ENCODE assay signal across 16 mouse cellular contexts in genomic region chr13:55829018-55829655, GRCm38 (mm10). TPM values are rescaled to one million over a fixed set of nuclear protein-coding genes. Genes with fewer than 3 reads are reported as not detected.
DNase-seq lines count a peak whose midpoint lies in the region; ATAC-seq and TF ChIP-seq lines count a peak whose summit lies in the region.
"Had no signal": no experiment of that assay in that cellular context is flagged by ENCODE, and none has a peak within 500 bp of the region (broad histone marks: within the 10 kb centered on the region; RNA-seq: fewer than 3 reads in every experiment).

No protein-coding gene starts in this region.

- H3K9me3 ChIP-seq in heart, embryonic 11.5 days (replicated peaks; ENCODE audit: control insufficient read depth, low read length) = no peaks in the 10 kb centered on the region
- H3K9me3 ChIP-seq in midbrain, embryonic 14.5 days (ENCODE audit: control insufficient read depth, low read length) = no peaks in the 10 kb centered on the region
- H3K9me3 ChIP-seq in midbrain, postnatal 0 days (ENCODE audit: low read length) = no peaks in the 10 kb centered on the region
- H3K9me3 ChIP-seq in intestine, postnatal 0 days (ENCODE audit: control insufficient read depth) = no peaks in the 10 kb centered on the region
- H3K9me3 ChIP-seq: forebrain, embryonic 15.5 days had no signal

- no peak for ATAC-seq in heart, embryonic 11.5 days (replicated peaks; ENCODE audit: insufficient number of reproducible peaks, low FRiP score, low TSS enrichment)
- no peak for ATAC-seq in midbrain, embryonic 14.5 days (ENCODE audit: low FRiP score, low TSS enrichment)
- no peak for ATAC-seq in midbrain, postnatal 0 days (ENCODE audit: low FRiP score)
- no peak for ATAC-seq in intestine, postnatal 0 days
- ATAC-seq: forebrain, embryonic 15.5 days had no signal

- no peak overlapping the region for H3K4me3 ChIP-seq in heart, embryonic 11.5 days (ENCODE audit: low read depth, low read length)
- H3K4me3 ChIP-seq in midbrain, embryonic 14.5 days (replicated peaks; ENCODE audit: low read depth, low read length) = no peak overlapping the region
- no peak overlapping the region for H3K4me3 ChIP-seq in midbrain, postnatal 0 days (ENCODE audit: low read depth, low read length)
- H3K4me3 ChIP-seq in intestine, postnatal 0 days (ENCODE audit: low read depth, low read length) = peak overlapping the region; percentile 59
- H3K4me3 ChIP-seq: forebrain, embryonic 15.5 days had no signal

- no peaks in the 10 kb centered on the region for H3K36me3 ChIP-seq in heart, embryonic 11.5 days (ENCODE audit: control insufficient read depth, insufficient read depth, low read length)
- no peaks in the 10 kb centered on the region for H3K36me3 ChIP-seq in midbrain, embryonic 14.5 days (ENCODE audit: control insufficient read depth, insufficient read depth, low read length)
- no peaks in the 10 kb centered on the region for H3K36me3 ChIP-seq in midbrain, postnatal 0 days (ENCODE audit: insufficient read depth, low read length)
- H3K36me3 ChIP-seq in intestine, postnatal 0 days (ENCODE audit: control insufficient read depth, insufficient read depth) = no peaks in the 10 kb centered on the region
- H3K36me3 ChIP-seq: forebrain, embryonic 15.5 days had no signal

- no peak overlapping the region for H3K9ac ChIP-seq in heart, embryonic 11.5 days (ENCODE audit: low read depth, low read length)
- no peak overlapping the region for H3K9ac ChIP-seq in midbrain, embryonic 14.5 days (replicated peaks; ENCODE audit: low read length)
- no peak overlapping the region for H3K9ac ChIP-seq in midbrain, postnatal 0 days (replicated peaks; ENCODE audit: low read length, poor library complexity, severe bottlenecking)
- H3K9ac ChIP-seq in intestine, postnatal 0 days (ENCODE audit: low read depth, low read length) = peak overlapping the region; percentile 49
- H3K9ac ChIP-seq: forebrain, embryonic 15.5 days had no signal

- H3K27me3 ChIP-seq in heart, embryonic 11.5 days (ENCODE audit: control insufficient read depth, insufficient read depth, low read length) = peaks cover 89% of the 10 kb centered on the region
- H3K27me3 ChIP-seq in midbrain, embryonic 14.5 days (ENCODE audit: control insufficient read depth, insufficient read depth, low read length) = peaks cover 91% of the 10 kb centered on the region
- H3K27me3 ChIP-seq in midbrain, postnatal 0 days (ENCODE audit: insufficient read depth, low read length) = peaks cover 73% of the 10 kb centered on the region
- H3K27me3 ChIP-seq in intestine, postnatal 0 days (replicated peaks; ENCODE audit: control insufficient read depth, insufficient read depth, low read length) = peaks cover 71% of the 10 kb centered on the region

- H3K27ac ChIP-seq in heart, embryonic 11.5 days (ENCODE audit: low read depth, low read length) = no peak overlapping the region
- H3K27ac ChIP-seq in midbrain, embryonic 14.5 days (replicated peaks; ENCODE audit: low read depth, low read length) = no peak overlapping the region
- H3K27ac ChIP-seq in midbrain, postnatal 0 days (ENCODE audit: low read depth, low read length) = no peak overlapping the region
- no peak overlapping the region for H3K27ac ChIP-seq in intestine, postnatal 0 days (ENCODE audit: low read depth, low read length)
- H3K27ac ChIP-seq: forebrain, embryonic 15.5 days had no signal

- DNase-seq in heart, postnatal 14 days = no peak
- DNase-seq in midbrain, embryonic 14.5 days = peak; percentile 50
- DNase-seq in midbrain, postnatal 0 days (ENCODE audit: low spot score) = no peak
- peak; percentile 36 for DNase-seq in yolk sac, embryonic 10.5 days (ENCODE audit: low spot score)
- no peak for DNase-seq in urinary bladder, adult 18-20 months (ENCODE audit: low spot score in 2 of 2)
- no peak for DNase-seq in right cerebral cortex, postnatal 36 days (ENCODE audit: low spot score in 2 of 2)
- DNase-seq: kidney, adult 9 months; lung, postnatal 4 days; right cerebral cortex, postnatal 4 days had no signal

- peaks cover 20% of the 10 kb centered on the region for H3K4me1 ChIP-seq in heart, embryonic 11.5 days (ENCODE audit: control insufficient read depth, insufficient read depth, low read length)
- 0 out of 2 replicates have a peak, but pooled peaks cover 2% of the 10 kb centered on the region for H3K4me1 ChIP-seq in midbrain, embryonic 14.5 days (ENCODE audit: control insufficient read depth, insufficient read depth, low read length)
- H3K4me1 ChIP-seq in midbrain, postnatal 0 days (ENCODE audit: insufficient read depth, low read length) = no peaks in the 10 kb centered on the region; the same call in 1 of the 2 replicates
- H3K4me1 ChIP-seq in intestine, postnatal 0 days (replicated peaks; ENCODE audit: control insufficient read depth, insufficient read depth, low read length) = no peaks in the 10 kb centered on the region

- no peak for TF ChIP-seq CTCF in midbrain, postnatal 0 days (IDR thresholded peaks at IDR 0.05)
- TF ChIP-seq CTCF in intestine, postnatal 0 days (IDR thresholded peaks at IDR 0.05; ENCODE audit: low read depth) = no peak

- 3% methylated on average over 12 of the region's 12 CpGs for WGBS in heart, embryonic 11.5 days (ENCODE audit: insufficient replicate concordance)
- 2% methylated on average over 12 of the region's 12 CpGs for WGBS in midbrain, embryonic 14.5 days
- WGBS in midbrain, postnatal 0 days = 3% methylated on average over 12 of the region's 12 CpGs
- 4% methylated on average over 12 of the region's 12 CpGs for WGBS in intestine, postnatal 0 days

- H3K4me2 ChIP-seq in heart, embryonic 11.5 days = peak overlapping the region; percentile 46; the same call in 1 of the 2 replicates
- H3K4me2 ChIP-seq in midbrain, embryonic 14.5 days (ENCODE audit: low read length) = no peak overlapping the region
- no peak overlapping the region for H3K4me2 ChIP-seq in midbrain, postnatal 0 days (ENCODE audit: low read depth, low read length, poor library complexity, severe bottlenecking)
- peak overlapping the region; percentile 89 for H3K4me2 ChIP-seq in intestine, postnatal 0 days (replicated peaks; ENCODE audit: low read depth)
- H3K4me2 ChIP-seq: forebrain, embryonic 15.5 days had no signal

- intact Hi-C loops in heart, postnatal 14 days (cut with DNase I) = no loop called here

RNA-seq across cellular contexts. Expression of gene Pitx1, which starts 6.9 kb away (rescaled TPM):
- polyA plus RNA-seq in heart, embryonic 11.5 days (2014; fragmentation: Nextera tagmentation; extraction: Ambion mirVana) = 0.51 and 1.2 TPM in 2 replicates
- not detected for total RNA-seq in heart, postnatal 14 days (2021)
- 3.2 and 3.3 TPM in 2 replicates for polyA plus RNA-seq in midbrain, embryonic 14.5 days (2014; fragmentation: Nextera tagmentation; extraction: Ambion mirVana)
- 1.9 and 3.3 TPM in 2 replicates for total RNA-seq in midbrain, postnatal 0 days (2014; rRNA removed)
- polyA plus RNA-seq in midbrain, postnatal 0 days (2015; fragmentation: Nextera tagmentation; extraction: Ambion mirVana) = 2.2 and 2.7 TPM in 2 replicates
- 5.9 and 8.2 TPM in 2 replicates for polyA plus RNA-seq in intestine, postnatal 0 days (2015; fragmentation: Nextera tagmentation; extraction: Ambion mirVana)
- total RNA-seq: heart, postnatal 25 days; layer of hippocampus, postnatal 10 days; liver, adult 2 months had no signal
- polyA plus RNA-seq: forebrain, embryonic 15.5 days; liver, adult 2 months had no signal

RNA-seq across cellular contexts. Expression of gene Catsper3, which starts 44.8 kb away (rescaled TPM):
- 0.11 and 0.23 TPM in 2 replicates for polyA plus RNA-seq in heart, embryonic 11.5 days (2014; fragmentation: Nextera tagmentation; extraction: Ambion mirVana)
- total RNA-seq in heart, postnatal 14 days (2021) = under 1 TPM in 1 of 2 experiments, not detected in 1; 0.22 TPM
- not detected in 2 replicates for polyA plus RNA-seq in midbrain, embryonic 14.5 days (2014; fragmentation: Nextera tagmentation; extraction: Ambion mirVana)
- not detected in 2 replicates for total RNA-seq in midbrain, postnatal 0 days (2014; rRNA removed)
- 0.29 and 0.30 TPM in 2 replicates for polyA plus RNA-seq in midbrain, postnatal 0 days (2015; fragmentation: Nextera tagmentation; extraction: Ambion mirVana)
- polyA plus RNA-seq in intestine, postnatal 0 days (2015; fragmentation: Nextera tagmentation; extraction: Ambion mirVana) = 0.14 and 0.22 TPM in 2 replicates
- total RNA-seq: gastrocnemius, postnatal 4 days; heart, postnatal 25 days; liver, adult 2 months had no signal
- polyA plus RNA-seq: forebrain, embryonic 15.5 days; liver, adult 2 months had no signal

Comparison
In these comparisons a context has a peak if more than half of its experiments do, and no peak if none do; other contexts are left out.
1. DNase-seq: peak in midbrain, embryonic 14.5 days (single experiment) and yolk sac, embryonic 10.5 days (single experiment); none in heart, postnatal 14 days (0 of 2), midbrain, postnatal 0 days (single experiment), urinary bladder, adult 18-20 months (0 of 2) and right cerebral cortex, postnatal 36 days (0 of 2).
2. H3K4me2 ChIP-seq: peak in heart, embryonic 11.5 days (single experiment) and intestine, postnatal 0 days (single experiment); none in midbrain, embryonic 14.5 days (single experiment) and midbrain, postnatal 0 days (single experiment).